In genomic region chr6:31665671-31666486, GRCm38 (mm10) we compare ENCODE assay signal across 9 mouse cellular contexts.
A peak's percentile ranks its signal among the peaks of the same experiment; 100 is the strongest.
DNase-seq lines count a peak whose midpoint lies in the region; ATAC-seq and TF ChIP-seq lines count a peak whose summit lies in the region.
"Had no signal": no experiment of that assay in that cellular context is flagged by ENCODE, and none has a peak within 500 bp of the region (broad histone marks: within the 10 kb centered on the region; RNA-seq: fewer than 3 reads in every experiment).

No protein-coding gene starts in this region.

- no peak overlapping the region for H3K4me2 ChIP-seq in heart, postnatal 0 days (ENCODE audit: low read depth, low read length)
- H3K4me2 ChIP-seq: midbrain, embryonic 15.5 days had no signal

- no peak overlapping the region for H3K4me3 ChIP-seq in heart, postnatal 0 days (ENCODE audit: low read depth, low read length)
- H3K4me3 ChIP-seq: midbrain, embryonic 15.5 days had no signal

- H3K27me3 ChIP-seq in heart, postnatal 0 days (ENCODE audit: control insufficient read depth, insufficient read depth, low read length), result 0 out of 2 replicates have a peak, but pooled peaks cover 2% of the 10 kb centered on the region

- H3K36me3 ChIP-seq in heart, postnatal 0 days (replicated peaks; ENCODE audit: control insufficient read depth, insufficient read depth, low read length), result no peaks in the 10 kb centered on the region
- H3K36me3 ChIP-seq: midbrain, embryonic 15.5 days had no signal

- no peaks in the 10 kb centered on the region for H3K4me1 ChIP-seq in heart, postnatal 0 days (ENCODE audit: control insufficient read depth, insufficient read depth)

- DNase-seq in heart, postnatal 0 days (ENCODE audit: low spot score), result no peak
- DNase-seq in heart, postnatal 36 days, result no peak
- DNase-seq in retina, embryonic 14.5 days (ENCODE audit: low spot score), result peak; percentile 17
- DNase-seq in retina, postnatal 1 day, result no peak
- peak; percentile 71 for DNase-seq in forelimb bud, embryonic 11.5 days (ENCODE audit: low read depth, low spot score)
- no peak for DNase-seq in spleen, postnatal 14 days (ENCODE audit: low spot score in 2 of 2)
- no peak for DNase-seq in urinary bladder, adult 18-20 months (ENCODE audit: low spot score in 2 of 2)
- no peak for DNase-seq in cerebellum, adult 18-20 months

- H3K9me3 ChIP-seq in heart, postnatal 0 days (replicated peaks; ENCODE audit: control insufficient read depth, low read length), result 0 out of 2 replicates have a peak, but pooled peaks cover 2% of the 10 kb centered on the region
- H3K9me3 ChIP-seq: midbrain, embryonic 15.5 days had no signal

- peak; percentile 42 for ATAC-seq in heart, postnatal 0 days (ENCODE audit: insufficient read depth, low read depth)
- ATAC-seq: midbrain, embryonic 15.5 days had no signal

- no peak overlapping the region for H3K27ac ChIP-seq in heart, postnatal 0 days (ENCODE audit: low read depth)
- H3K27ac ChIP-seq: midbrain, embryonic 15.5 days had no signal

- no peak for TF ChIP-seq EP300 in heart, postnatal 0 days (IDR thresholded peaks at IDR 0.05; ENCODE audit: low read depth)

- intact Hi-C loops in heart, postnatal 36 days (cut with DNase I), result no loop called here

- no peak; the same call in 1 of the 2 replicates for TF ChIP-seq CTCF in heart, postnatal 0 days (IDR thresholded peaks at IDR 0.05; ENCODE audit: low read depth)

- H3K9ac ChIP-seq in heart, postnatal 0 days (replicated peaks; ENCODE audit: low read depth, low read length), result no peak overlapping the region
- H3K9ac ChIP-seq: midbrain, embryonic 15.5 days had no signal

- 35% methylated on average over 17 of the region's 17 CpGs for WGBS in heart, postnatal 0 days

Comparison
In these comparisons a context has a peak if more than half of its experiments do, and no peak if none do; other contexts are left out.
1. DNase-seq: peak in retina, embryonic 14.5 days (single experiment) and forelimb bud, embryonic 11.5 days (single experiment); none in heart, postnatal 0 days (single experiment), heart, postnatal 36 days (0 of 2), retina, postnatal 1 day (single experiment), spleen, postnatal 14 days (0 of 2), urinary bladder, adult 18-20 months (0 of 2) and cerebellum, adult 18-20 months (0 of 2).